Mouse (Mus musculus) stomach, embryonic 15.5 days (tissue): ENCODE measurements around the gene Paqr6. TPM values are rescaled to one million over a fixed set of nuclear protein-coding genes. Genes with fewer than 3 reads are reported as not detected.

Experiments used
- ATAC-seq: fragments of 200-750 bp; cut with Nextera tagmentation; 2 replicates; pipeline ENCODE4 v1.8.0; 2017; ENCODE audit warnings: low read depth, moderate number of reproducible peaks, moderate TSS enrichment; ENCODE audit not compliant: insufficient read depth, low FRiP score
- H3K27ac ChIP-seq: fragments of 300-500 bp; sonication (generic); 2 replicates; pipeline ENCODE4 v1.5.1; 2015; ENCODE audit warnings: mild to moderate bottlenecking, inconsistent platforms
- H3K27me3 ChIP-seq: fragments of 300-500 bp; sonication (generic); replicated peaks from 2 replicates; pipeline ENCODE4 v1.6.1; 2015; ENCODE audit warnings: inconsistent platforms
- H3K36me3 ChIP-seq: fragments of 300-500 bp; sonication (generic); 2 replicates; pipeline ENCODE4 v1.6.1; 2015; ENCODE audit warnings: inconsistent platforms
- H3K4me1 ChIP-seq: fragments of 300-500 bp; sonication (generic); 2 replicates; pipeline ENCODE4 v1.6.1; 2015; ENCODE audit warnings: inconsistent platforms
- H3K4me2 ChIP-seq: fragments of 300-500 bp; sonication (generic); 2 replicates; pipeline ENCODE4 v1.6.1; 2015; ENCODE audit warnings: mild to moderate bottlenecking, inconsistent platforms
- H3K4me3 ChIP-seq: fragments of 300-500 bp; sonication (generic); replicated peaks from 2 replicates; pipeline ENCODE4 v1.5.1; 2015; ENCODE audit warnings: inconsistent platforms
- H3K9ac ChIP-seq: fragments of 300-500 bp; sonication (generic); 2 replicates; pipeline ENCODE4 v1.6.1; 2015; ENCODE audit warnings: inconsistent platforms
- H3K9me3 ChIP-seq: fragments of 300-500 bp; sonication (generic); 2 replicates; pipeline ENCODE4 v1.6.1; 2016; ENCODE audit warnings: inconsistent platforms
- WGBS: fragments of 180-500 bp; shearing (Covaris S2); methylation state at CpG from one replicate; pipeline ENCODE4 v1.1.7; 2015; 5-methylcytosine and 5-hydroxymethylcytosine counted together
- polyA plus RNA-seq: library from polyadenylated mRNA; unstranded; fragments of >200 nt; fragmentation: Nextera tagmentation; extraction: Ambion mirVana; gene quantifications from 2 replicates; pipeline ENCODE4 v1.2.1, GENCODE M21; 2015

Paqr6 gene
- polyA plus RNA-seq, result 9.9 and 13.3 TPM in 2 replicates

DNA sequence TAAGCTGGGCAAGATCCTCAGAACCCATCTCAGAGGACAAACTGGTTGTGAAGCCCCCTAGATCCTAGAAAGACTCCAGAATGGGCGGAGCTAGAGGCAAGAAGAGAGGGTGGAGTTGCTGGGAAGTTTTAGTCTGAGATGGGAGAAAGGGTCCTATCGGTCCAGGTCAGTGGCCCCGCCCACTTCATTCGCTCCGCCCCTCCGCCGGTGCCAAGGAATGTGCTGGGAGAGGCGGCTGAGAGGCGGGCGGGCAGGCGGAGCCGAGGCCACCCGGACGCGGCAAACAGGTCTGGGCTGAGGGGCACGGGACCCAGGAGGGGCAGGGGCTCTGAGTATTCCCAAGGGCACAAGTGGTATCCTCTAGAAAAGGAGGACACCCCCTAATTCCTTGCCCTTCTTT lies at the start of gene Paqr6:
Gene Paqr6, plus strand, starts transcription at position 248 of the 400 bp plus-strand sequence.
- WGBS, result 2% methylated on average over 15 of the region's 16 CpGs
- peaks cover 17% of the 10 kb centered on the region for H3K36me3 ChIP-seq
- H3K27me3 ChIP-seq, result peaks cover 12% of the 10 kb centered on the region
- peak within 1 kb of the TSS; percentile 44 for H3K4me2 ChIP-seq
- H3K4me3 ChIP-seq, result peak within 1 kb of the TSS; percentile 15
- peaks cover 12% of the 10 kb centered on the region; the same call in 1 of the 2 replicates for H3K4me1 ChIP-seq
- no peaks in the 10 kb centered on the region for H3K9me3 ChIP-seq
- peak; percentile 37; the same call in 1 of the 2 replicates for ATAC-seq
- H3K27ac ChIP-seq, result peak within 1 kb of the TSS; percentile 23; the same call in 1 of the 2 replicates
- no peak within 1 kb of the TSS for H3K9ac ChIP-seq

GRCm38 (mm10) chr3:88324951-88325405 lies 39.4 kb upstream of the Paqr6 start, which contains the start of gene Glmp:
Glmp (plus strand) TSS chr3:88325023.
- H3K9me3 ChIP-seq, result no peaks in the 10 kb centered on the region
- H3K27ac ChIP-seq, result no peak within 1 kb of the TSS
- peak; percentile 76 for ATAC-seq
- H3K4me2 ChIP-seq, result peak within 1 kb of the TSS; percentile 82
- H3K4me1 ChIP-seq, result peaks cover 8% of the 10 kb centered on the region
- H3K36me3 ChIP-seq, result peaks cover 38% of the 10 kb centered on the region
- H3K4me3 ChIP-seq, result peak within 1 kb of the TSS; percentile 68
- peak within 1 kb of the TSS; percentile 49 for H3K9ac ChIP-seq
- under 1% methylated on average over 10 of the region's 10 CpGs for whole genome bisulfite sequencing
- H3K27me3 ChIP-seq, result no peaks in the 10 kb centered on the region

DNA sequence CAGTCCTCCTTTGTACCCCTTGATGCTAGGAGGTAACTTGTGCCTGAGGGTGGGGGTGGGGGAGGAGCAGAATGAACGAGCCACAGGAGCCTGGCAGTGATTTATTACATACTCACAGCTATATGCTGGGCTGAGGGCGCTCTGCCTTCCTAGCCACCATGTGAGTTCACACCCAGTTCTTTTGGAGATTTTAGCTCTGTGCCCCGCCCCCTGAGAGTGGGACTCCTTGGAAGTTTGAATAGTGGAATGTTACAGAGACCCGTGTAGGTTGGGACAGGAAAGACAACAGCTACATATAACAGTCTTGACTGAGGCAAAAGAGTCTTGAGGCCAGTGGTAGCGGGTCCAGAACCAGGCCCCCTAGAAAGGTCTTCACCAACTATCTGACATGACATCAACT lies 35.4 kb upstream of the Paqr6 start:
- peaks cover 13% of the 10 kb centered on the region for H3K36me3 ChIP-seq
- no peak overlapping the region for H3K4me2 ChIP-seq
- H3K4me3 ChIP-seq, result no peak overlapping the region
- peaks cover 10% of the 10 kb centered on the region for H3K4me1 ChIP-seq
- no peaks in the 10 kb centered on the region for H3K27me3 ChIP-seq
- no peak overlapping the region for H3K27ac ChIP-seq
- ATAC-seq, result no peak
- WGBS, result 56% methylated on average over 5 of the region's 5 CpGs
- no peaks in the 10 kb centered on the region for H3K9me3 ChIP-seq
- no peak overlapping the region for H3K9ac ChIP-seq

DNA sequence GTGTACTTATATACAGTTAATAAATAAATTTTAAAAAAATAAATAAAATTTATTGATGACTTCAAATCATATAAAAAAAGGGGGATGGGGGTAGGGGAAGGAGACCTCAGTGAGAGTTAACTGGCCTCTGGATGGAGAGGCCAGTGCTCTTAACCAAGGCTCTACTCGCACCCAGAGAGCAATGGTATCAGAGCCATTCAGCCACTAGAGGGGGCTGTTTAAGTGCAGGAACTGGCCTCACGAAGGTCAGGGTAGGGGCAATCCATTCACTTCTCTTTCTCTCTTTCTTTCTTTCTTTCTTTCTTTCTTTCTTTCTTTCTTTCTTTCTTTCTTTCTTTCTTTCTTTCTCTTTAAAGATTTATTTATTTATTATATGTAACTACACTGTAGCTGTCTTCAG lies 33.1 kb upstream of the Paqr6 start:
- Histone ChIP-seq H3K4me3 (no peak overlapping the region), H3K27me3 (no peaks in the 10 kb centered on the region), H3K9ac (no peak overlapping the region), H3K4me2 (no peak overlapping the region), H3K9me3 (no peaks in the 10 kb centered on the region), H3K4me1 (peaks cover 2% of the 10 kb centered on the region; the same call in 1 of the 2 replicates), H3K36me3 (peaks cover 13% of the 10 kb centered on the region), H3K27ac (no peak overlapping the region)
- 31% methylated on average over 2 of the region's 2 CpGs for WGBS
- ATAC-seq, result no peak

- no peak overlapping the region for H3K9ac ChIP-seq
- H3K36me3 ChIP-seq, result peaks cover 7% of the 10 kb centered on the region
- WGBS, result 38% methylated on average over 12 of the region's 12 CpGs
Measured at GRCm38 (mm10) chr3:88334029-88334658, 30.2 kb upstream of the Paqr6 start.

DNA sequence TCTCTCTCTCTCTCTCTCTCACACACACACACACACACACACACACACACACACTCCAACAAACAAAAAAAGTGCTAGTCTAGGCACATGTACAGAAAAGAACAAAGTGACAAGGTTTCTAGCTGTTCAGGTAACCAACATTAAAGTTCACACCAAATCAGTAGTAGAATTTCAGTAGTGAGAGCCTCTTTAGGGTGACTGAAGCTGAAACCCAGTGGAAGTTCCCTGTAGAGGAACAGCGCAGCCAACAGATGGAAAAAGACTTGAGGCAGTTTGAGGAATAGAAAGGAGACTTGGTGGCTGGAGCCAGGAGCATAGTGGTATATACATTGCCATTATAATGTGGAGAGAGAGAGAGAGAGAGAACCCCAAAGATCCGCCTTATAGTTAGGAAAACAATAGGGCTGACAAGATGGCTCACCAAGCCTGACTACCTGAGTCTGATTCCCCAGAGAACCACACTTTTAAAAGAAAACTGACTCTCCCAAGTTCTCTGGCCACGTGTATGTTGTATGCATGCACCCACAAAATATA lies 29.4 kb upstream of the Paqr6 start:
- Histone ChIP-seq H3K4me1 (peaks cover 11% of the 10 kb centered on the region), H3K4me2 (peak overlapping the region; percentile 72), H3K27me3 (no peaks in the 10 kb centered on the region), H3K9me3 (no peaks in the 10 kb centered on the region), H3K27ac (peak overlapping the region; percentile 98), H3K9ac (peak overlapping the region; percentile 79), H3K4me3 (peak overlapping the region; percentile 77), H3K36me3 (0 out of 2 replicates have a peak, but pooled peaks cover 2% of the 10 kb centered on the region)
- 37% methylated on average over 3 of the region's 3 CpGs for WGBS
- ATAC-seq, result no peak

More at GRCm38 (mm10) chr3:88334029-88334658, 30.2 kb upstream of the Paqr6 start:
- Histone ChIP-seq H3K4me3 (peak overlapping the region; percentile 77), H3K27me3 (no peaks in the 10 kb centered on the region), H3K4me1 (peaks cover 11% of the 10 kb centered on the region), H3K4me2 (peak overlapping the region; percentile 72), H3K9me3 (no peaks in the 10 kb centered on the region), H3K27ac (peak overlapping the region; percentile 98)
- peak; percentile 63 for ATAC-seq

DNA sequence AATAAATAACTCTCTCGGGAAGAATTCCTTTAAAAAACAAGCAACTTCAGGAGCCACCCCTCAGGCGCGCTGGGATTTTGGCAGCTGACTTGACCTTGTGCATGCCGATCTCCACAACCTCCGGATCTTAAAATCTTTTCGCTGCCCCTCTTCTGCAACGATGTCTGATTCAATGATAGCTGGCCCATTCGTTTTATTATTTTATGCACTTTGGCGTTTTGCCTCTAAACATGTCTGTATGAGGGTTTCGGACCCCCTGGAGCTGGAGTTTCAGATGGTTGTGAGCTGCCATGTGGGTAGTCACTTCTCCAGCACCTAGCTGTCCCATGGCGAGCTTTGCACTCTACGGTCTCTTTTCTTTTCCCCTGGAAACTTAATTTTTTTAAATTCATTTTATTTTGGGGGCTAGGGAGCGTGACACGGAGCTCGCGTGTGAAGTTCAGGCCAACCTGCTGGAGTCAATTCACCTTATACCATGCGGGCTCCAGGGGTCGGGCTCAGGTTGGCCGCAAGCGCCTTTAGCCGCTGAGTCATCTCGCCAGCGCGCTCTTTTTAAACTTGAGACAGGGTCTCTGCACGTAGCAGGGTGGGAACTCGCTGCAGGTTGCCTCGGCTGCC lies 28.8 kb upstream of the Paqr6 start:
- WGBS, result under 1% methylated on average over 27 of the region's 27 CpGs
- Histone ChIP-seq H3K4me1 (peaks cover 11% of the 10 kb centered on the region), H3K27ac (peak overlapping the region; percentile 98), H3K4me2 (peak overlapping the region; percentile 72), H3K27me3 (no peaks in the 10 kb centered on the region), H3K9ac (peak overlapping the region; percentile 79), H3K36me3 (0 out of 2 replicates have a peak, but pooled peaks cover 2% of the 10 kb centered on the region), H3K4me3 (peak overlapping the region; percentile 77), H3K9me3 (no peaks in the 10 kb centered on the region)
- peak; percentile 9; the same call in 1 of the 2 replicates for ATAC-seq

GRCm38 (mm10) chr3:88336058-88337013 lies 28.0 kb upstream of the Paqr6 start, which contains the start of the genes Tmem79 and Smg5:
Tmem79 (minus strand) TSS chr3:88336148.
Smg5 (plus strand) TSS chr3:88336260.
- peaks cover 11% of the 10 kb centered on the region for H3K4me1 ChIP-seq
- H3K4me2 ChIP-seq, result peak within 1 kb of the TSS; percentile 72
- H3K9me3 ChIP-seq, result no peaks in the 10 kb centered on the region
- H3K4me3 ChIP-seq, result peak within 1 kb of the TSS; percentile 77
- H3K9ac ChIP-seq, result peak within 1 kb of the TSS; percentile 84
- WGBS, result 1% methylated on average over 50 of the region's 66 CpGs
- peak within 1 kb of the TSS; percentile 98 for H3K27ac ChIP-seq
- no peaks in the 10 kb centered on the region for H3K36me3 ChIP-seq
- peak; percentile 90 for ATAC-seq
- no peaks in the 10 kb centered on the region for H3K27me3 ChIP-seq

DNA sequence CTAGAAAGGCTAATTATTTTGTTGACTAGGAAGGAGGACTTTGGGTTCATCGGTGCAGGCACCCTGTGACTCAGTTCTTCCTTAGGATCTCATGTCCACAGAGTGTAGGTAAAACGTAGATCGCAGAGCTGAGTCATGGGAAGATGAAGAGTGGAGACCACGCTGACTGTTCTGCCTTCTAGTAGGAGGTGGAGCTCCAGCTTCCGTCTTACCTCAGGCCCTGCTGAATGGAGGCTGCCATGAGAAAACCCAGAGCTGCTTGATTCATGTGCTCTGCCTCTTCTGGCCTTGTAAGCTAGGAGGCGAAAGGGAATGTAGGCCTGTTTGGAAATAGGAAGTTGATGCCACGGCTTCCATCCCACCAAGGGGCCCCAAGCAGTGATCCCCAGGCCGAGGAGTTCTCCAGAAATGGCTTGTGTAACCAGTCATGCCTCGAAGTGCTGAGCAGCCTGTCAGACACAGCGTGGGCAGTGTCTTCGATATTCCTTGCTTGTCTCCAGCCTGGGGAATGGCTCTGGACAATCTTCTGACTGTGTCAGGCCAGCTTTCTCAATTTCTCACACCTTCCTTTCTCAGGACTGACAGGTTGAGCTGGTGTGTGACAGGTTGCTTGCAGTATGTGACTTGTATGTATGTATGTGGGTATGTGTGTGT lies 26.9 kb upstream of the Paqr6 start:
- H3K9ac ChIP-seq, result no peak overlapping the region
- no peaks in the 10 kb centered on the region for H3K9me3 ChIP-seq
- H3K27me3 ChIP-seq, result no peaks in the 10 kb centered on the region
- peaks cover 11% of the 10 kb centered on the region for H3K4me1 ChIP-seq
- H3K36me3 ChIP-seq, result peaks cover 4% of the 10 kb centered on the region
- peak overlapping the region; percentile 20; the same call in 1 of the 2 replicates for H3K4me3 ChIP-seq
- whole genome bisulfite sequencing, result 54% methylated on average over 11 of the region's 11 CpGs
- H3K27ac ChIP-seq, result peak overlapping the region; percentile 40; the same call in 1 of the 2 replicates
- ATAC-seq, result no peak
- peak overlapping the region; percentile 68 for H3K4me2 ChIP-seq

- no peak overlapping the region; the same call in 1 of the 2 replicates for H3K27ac ChIP-seq
Measured at GRCm38 (mm10) chr3:88338316-88338715, 26.1 kb upstream of the Paqr6 start.

More at GRCm38 (mm10) chr3:88338316-88338715, 26.1 kb upstream of the Paqr6 start:
- 85% methylated on average over 7 of the region's 7 CpGs for WGBS
- Histone ChIP-seq H3K36me3 (peaks cover 13% of the 10 kb centered on the region), H3K4me2 (no peak overlapping the region), H3K9ac (no peak overlapping the region), H3K9me3 (no peaks in the 10 kb centered on the region), H3K4me3 (no peak overlapping the region), H3K27me3 (no peaks in the 10 kb centered on the region), H3K4me1 (peaks cover 9% of the 10 kb centered on the region)
- ATAC-seq, result no peak
